Mouse (Mus musculus) kidney, embryonic 14.5 days (tissue): ENCODE results near the gene Rassf4. TPM values are rescaled to one million over a fixed set of nuclear protein-coding genes. Genes with fewer than 3 reads are reported as not detected.
A peak's percentile ranks its signal among the peaks of the same experiment; 100 is the strongest.

Experiments
- ATAC-seq: fragments of 200-750 bp; cut with Nextera tagmentation; 2 replicates; pipeline ENCODE4 v1.8.0; 2017; ENCODE audit warnings: moderate number of reproducible peaks, mild to moderate bottlenecking, moderate TSS enrichment, moderate library complexity; ENCODE audit not compliant: low FRiP score, low TSS enrichment
- H3K27ac ChIP-seq: fragments of 300-500 bp; sonication (generic); 2 replicates; pipeline ENCODE4 v1.5.1; 2014; ENCODE audit warnings: low read depth, mild to moderate bottlenecking, low read length, moderate library complexity, mixed read lengths
- H3K27me3 ChIP-seq: fragments of 300-500 bp; sonication (generic); 2 replicates; pipeline ENCODE4 v1.6.1; 2014; ENCODE audit warnings: mild to moderate bottlenecking, low read length; ENCODE audit not compliant: control insufficient read depth, insufficient read depth
- H3K36me3 ChIP-seq: fragments of 300-500 bp; sonication (generic); 2 replicates; pipeline ENCODE4 v1.6.1; 2014; ENCODE audit warnings: low read length, mixed read lengths; ENCODE audit not compliant: control insufficient read depth, insufficient read depth
- H3K4me1 ChIP-seq: fragments of 300-500 bp; sonication (generic); 2 replicates; pipeline ENCODE4 v1.6.1; 2014; ENCODE audit warnings: low read length, mixed read lengths; ENCODE audit not compliant: control insufficient read depth, insufficient read depth
- H3K4me2 ChIP-seq: fragments of 300-500 bp; sonication (generic); replicated peaks from 2 replicates; pipeline ENCODE4 v1.6.1; 2014; ENCODE audit warnings: low read depth, mild to moderate bottlenecking, low read length
- H3K4me3 ChIP-seq: fragments of 300-500 bp; sonication (generic); 2 replicates; pipeline ENCODE4 v1.5.1; 2014; ENCODE audit warnings: mild to moderate bottlenecking, low read length
- H3K9ac ChIP-seq: fragments of 300-500 bp; sonication (generic); 2 replicates; pipeline ENCODE4 v1.6.1; 2014; ENCODE audit warnings: low read depth, mild to moderate bottlenecking, low read length, moderate library complexity
- H3K9me3 ChIP-seq: fragments of 300-500 bp; sonication (generic); 2 replicates; pipeline ENCODE4 v1.6.1; 2016; ENCODE audit warnings: low read length; ENCODE audit not compliant: control insufficient read depth
- WGBS: fragments of 180-500 bp; shearing (Covaris S2); extraction: QIAGEN DNeasy Blood & Tissue Kit; methylation state at CpG from one replicate; pipeline ENCODE4 v1.1.7; 2014; 5-methylcytosine and 5-hydroxymethylcytosine counted together
- polyA plus RNA-seq: library from polyadenylated mRNA; unstranded; fragments of >200 nt; fragmentation: Nextera tagmentation; extraction: Ambion mirVana; gene quantifications from 2 replicates; pipeline ENCODE4 v1.2.1, GENCODE M21; 2014

Rassf4 gene
- polyA plus RNA-seq, 1 experiment from 2014 or later = 5.4 TPM

DNA sequence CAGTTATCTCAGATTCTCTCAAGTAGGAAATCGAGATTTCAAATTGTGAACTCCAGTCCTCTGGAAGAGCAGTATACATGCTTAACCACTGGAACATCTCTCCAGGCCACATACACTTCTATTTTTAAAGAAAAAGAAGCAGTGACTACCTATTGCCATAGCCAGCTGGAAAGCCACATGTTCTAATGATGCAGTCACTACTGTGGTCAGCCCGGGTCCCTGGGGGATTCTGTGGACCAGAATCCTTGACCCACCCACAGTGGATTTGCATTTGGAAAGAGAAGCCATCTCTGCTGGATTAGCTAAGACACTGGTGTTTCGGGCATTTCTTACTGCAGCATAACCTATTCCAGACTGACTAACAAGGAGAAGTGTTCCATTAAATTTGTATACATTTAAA lies 6.4 kb downstream of the Rassf4 start:
- no peaks in the 10 kb centered on the region for H3K27me3 ChIP-seq
- H3K27ac ChIP-seq = no peak overlapping the region
- no peak overlapping the region for H3K4me3 ChIP-seq
- no peak overlapping the region for H3K4me2 ChIP-seq
- no peaks in the 10 kb centered on the region for H3K36me3 ChIP-seq
- WGBS = 80% methylated on average over 3 of the region's 3 CpGs
- no peak for ATAC-seq
- no peak overlapping the region for H3K9ac ChIP-seq
- peaks cover 6% of the 10 kb centered on the region; the same call in 1 of the 2 replicates for H3K4me1 ChIP-seq
- H3K9me3 ChIP-seq = no peaks in the 10 kb centered on the region

DNA sequence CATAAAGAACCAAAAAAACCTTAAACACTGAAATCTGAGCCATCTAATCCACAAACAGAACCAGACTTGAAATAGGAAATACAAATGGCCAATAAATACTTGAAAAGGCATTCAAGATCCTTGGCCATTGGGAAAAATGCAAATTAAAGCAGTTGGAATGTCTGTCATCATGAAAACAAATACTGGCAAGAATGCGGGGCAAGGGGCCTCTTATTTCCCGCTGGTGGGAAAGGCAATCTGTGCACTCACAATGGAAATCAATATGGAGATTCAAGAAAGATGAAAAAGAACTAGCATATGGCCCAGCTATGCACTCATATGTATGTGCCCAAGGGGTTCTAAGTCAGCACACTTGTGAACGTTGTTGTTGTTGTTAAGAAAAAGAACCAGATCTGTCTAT lies 6.9 kb downstream of the Rassf4 start:
- no peak overlapping the region for H3K27ac ChIP-seq
- H3K4me3 ChIP-seq = no peak overlapping the region
- no peak overlapping the region for H3K9ac ChIP-seq
- peaks cover 6% of the 10 kb centered on the region; the same call in 1 of the 2 replicates for H3K4me1 ChIP-seq
- H3K4me2 ChIP-seq = no peak overlapping the region
- no peaks in the 10 kb centered on the region for H3K36me3 ChIP-seq
- H3K9me3 ChIP-seq = no peaks in the 10 kb centered on the region
- no peak for ATAC-seq
- H3K27me3 ChIP-seq = no peaks in the 10 kb centered on the region
- 73% methylated on average over 3 of the region's 3 CpGs for WGBS

DNA sequence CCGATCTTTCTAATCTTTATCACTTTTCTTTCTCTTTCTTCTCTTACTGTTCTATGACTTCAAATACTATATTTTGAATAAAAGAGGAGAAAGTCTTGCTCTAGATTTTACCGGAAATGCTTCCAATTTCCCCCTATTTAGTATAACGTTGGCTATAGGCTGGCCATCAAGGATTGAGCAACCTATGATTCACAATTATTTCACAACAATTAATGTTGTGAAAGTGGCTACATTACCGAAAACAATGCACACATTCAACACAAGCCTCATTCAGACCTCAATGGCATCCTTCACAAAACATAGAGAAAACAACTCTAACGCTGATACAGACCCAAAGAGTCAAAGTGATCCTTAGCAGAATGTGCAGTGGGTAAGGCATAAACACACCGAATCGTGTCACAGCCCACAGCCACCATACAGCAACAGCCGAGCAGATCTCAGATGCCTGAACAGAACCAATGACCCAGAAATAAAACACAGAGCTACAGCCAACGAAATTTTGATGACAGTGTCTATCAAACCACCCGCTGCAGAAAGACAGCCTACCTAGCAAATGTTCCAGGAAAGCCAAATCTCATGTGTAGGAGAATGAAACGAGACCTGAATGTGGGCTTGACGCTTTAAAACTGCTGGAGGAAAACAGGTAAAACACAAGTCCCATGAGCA lies 7.5 kb downstream of the Rassf4 start:
- Histone ChIP-seq H3K4me2 (no peak overlapping the region), H3K4me3 (no peak overlapping the region), H3K4me1 (peaks cover 4% of the 10 kb centered on the region; the same call in 1 of the 2 replicates), H3K36me3 (no peaks in the 10 kb centered on the region), H3K9ac (no peak overlapping the region), H3K9me3 (no peaks in the 10 kb centered on the region), H3K27ac (no peak overlapping the region), H3K27me3 (no peaks in the 10 kb centered on the region)
- WGBS = 81% methylated on average over 12 of the region's 12 CpGs
- ATAC-seq = no peak

DNA sequence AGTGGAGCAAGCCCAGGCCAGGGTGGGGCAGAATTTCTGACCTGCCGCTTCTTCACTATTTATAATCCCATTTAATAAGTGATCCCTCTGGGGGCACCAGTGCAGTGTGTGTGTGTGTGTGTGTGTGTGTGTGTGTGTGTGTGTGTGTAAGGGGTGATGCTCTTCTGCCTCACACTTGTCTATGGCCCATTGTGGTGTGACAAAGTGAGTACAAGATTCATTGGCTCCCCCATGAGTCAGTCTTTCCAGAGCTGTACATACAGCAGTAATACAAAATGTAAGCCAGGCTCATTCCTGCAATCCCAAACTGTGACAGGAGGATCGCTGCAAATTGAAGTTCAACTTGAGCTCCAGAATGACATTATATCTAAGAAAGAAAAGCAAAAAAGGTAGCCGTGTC lies 8.9 kb downstream of the Rassf4 start:
- H3K4me3 ChIP-seq = no peak overlapping the region
- no peak for ATAC-seq
- WGBS = 73% methylated on average over 3 of the region's 3 CpGs
- no peaks in the 10 kb centered on the region for H3K36me3 ChIP-seq
- no peak overlapping the region for H3K9ac ChIP-seq
- no peak overlapping the region for H3K27ac ChIP-seq
- no peaks in the 10 kb centered on the region for H3K9me3 ChIP-seq
- no peak overlapping the region for H3K4me2 ChIP-seq
- H3K4me1 ChIP-seq = no peaks in the 10 kb centered on the region
- no peaks in the 10 kb centered on the region for H3K27me3 ChIP-seq

DNA sequence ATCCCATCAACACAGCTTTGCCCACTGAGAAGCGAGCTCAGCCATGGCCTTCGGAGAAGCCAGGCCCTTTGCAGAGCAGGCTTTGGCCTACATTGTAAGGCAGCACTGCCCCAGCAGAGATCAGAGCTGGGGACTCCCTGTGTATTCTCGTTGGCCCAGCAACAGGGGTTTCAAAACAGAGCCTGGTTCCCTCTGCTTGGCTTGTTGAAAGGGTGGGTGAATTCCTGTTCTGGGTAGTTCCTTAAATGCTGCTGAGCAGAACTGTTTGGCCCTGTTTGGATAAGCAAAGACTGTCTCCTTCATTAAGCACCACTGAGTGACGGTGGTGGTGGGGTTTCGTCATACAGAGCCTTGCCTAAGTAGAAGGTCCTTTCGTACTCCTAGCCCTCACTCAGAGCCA lies 9.7 kb downstream of the Rassf4 start:
- Histone ChIP-seq H3K4me2 (no peak overlapping the region), H3K36me3 (no peaks in the 10 kb centered on the region), H3K9me3 (no peaks in the 10 kb centered on the region), H3K4me1 (no peaks in the 10 kb centered on the region), H3K27me3 (no peaks in the 10 kb centered on the region), H3K9ac (no peak overlapping the region), H3K4me3 (no peak overlapping the region), H3K27ac (no peak overlapping the region)
- no peak for ATAC-seq
- WGBS = 86% methylated on average over 6 of the region's 6 CpGs

DNA sequence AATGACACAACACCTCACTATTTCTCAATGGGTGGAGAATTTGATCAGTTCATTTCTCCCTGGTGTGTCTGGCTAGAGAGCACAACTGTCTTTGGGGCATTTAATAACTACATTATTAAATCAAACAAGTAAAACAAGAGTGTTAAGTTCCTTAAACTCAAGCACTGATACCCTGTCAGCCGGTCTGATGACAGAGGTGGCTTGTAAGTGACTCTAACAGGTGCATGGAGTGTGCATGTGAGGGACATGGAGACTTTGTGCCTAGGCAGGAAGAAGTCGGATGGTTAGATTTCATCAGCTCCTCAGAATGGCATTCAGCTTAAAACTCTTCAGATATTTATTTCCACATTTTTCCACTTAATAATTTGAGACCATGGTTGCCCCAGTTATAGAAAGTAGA lies 10.4 kb downstream of the Rassf4 start:
- ATAC-seq = no peak
- WGBS = 86% methylated on average over 2 of the region's 2 CpGs
- no peaks in the 10 kb centered on the region for H3K27me3 ChIP-seq
- H3K4me2 ChIP-seq = no peak overlapping the region
- no peaks in the 10 kb centered on the region for H3K36me3 ChIP-seq
- no peak overlapping the region for H3K27ac ChIP-seq
- no peak overlapping the region for H3K9ac ChIP-seq
- no peaks in the 10 kb centered on the region for H3K4me1 ChIP-seq
- no peak overlapping the region for H3K4me3 ChIP-seq
- H3K9me3 ChIP-seq = no peaks in the 10 kb centered on the region

DNA sequence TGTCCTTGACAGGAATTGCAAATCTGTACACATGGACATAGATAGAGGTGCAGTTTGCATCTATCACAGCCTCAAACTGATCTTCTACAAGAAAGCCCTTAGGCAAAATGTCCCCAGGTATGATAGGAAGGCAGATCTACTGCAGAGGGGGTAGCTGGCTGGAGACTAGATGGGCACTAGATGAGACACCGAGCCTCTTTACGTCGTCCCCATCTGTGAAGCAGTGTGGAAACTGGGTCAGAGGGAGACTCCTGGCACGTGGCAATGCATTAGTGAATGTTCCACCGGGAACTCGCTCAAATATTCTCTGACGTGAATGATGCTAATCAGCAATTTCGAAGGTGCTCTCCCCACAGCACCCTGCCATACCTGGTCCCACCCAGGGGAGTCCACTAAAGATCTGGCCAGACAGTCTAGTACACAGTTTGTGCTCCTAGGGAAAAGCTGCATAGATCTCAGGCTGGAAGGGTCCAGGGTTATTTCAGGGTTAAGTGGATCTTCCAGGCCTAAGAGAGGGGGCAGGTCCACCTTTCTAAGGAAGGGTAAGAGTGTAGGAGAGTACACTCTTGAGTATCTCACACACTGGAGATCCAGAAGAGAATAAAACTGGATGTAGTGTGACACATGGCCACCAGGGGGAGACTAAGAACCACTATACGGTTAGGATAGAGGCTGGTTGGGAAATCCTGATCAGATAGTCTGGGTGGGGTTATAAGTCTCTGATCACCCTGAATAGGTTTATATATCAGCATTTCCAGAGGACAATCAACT lies 19.9 kb downstream of the Rassf4 start:
- ATAC-seq = peak; percentile 25
- Histone ChIP-seq H3K4me3 (no peak overlapping the region), H3K27ac (no peak overlapping the region), H3K9ac (no peak overlapping the region), H3K4me2 (no peak overlapping the region), H3K27me3 (no peaks in the 10 kb centered on the region), H3K4me1 (0 out of 2 replicates have a peak, but pooled peaks cover 6% of the 10 kb centered on the region), H3K9me3 (no peaks in the 10 kb centered on the region), H3K36me3 (no peaks in the 10 kb centered on the region)
- 64% methylated on average over 9 of the region's 9 CpGs for WGBS

DNA sequence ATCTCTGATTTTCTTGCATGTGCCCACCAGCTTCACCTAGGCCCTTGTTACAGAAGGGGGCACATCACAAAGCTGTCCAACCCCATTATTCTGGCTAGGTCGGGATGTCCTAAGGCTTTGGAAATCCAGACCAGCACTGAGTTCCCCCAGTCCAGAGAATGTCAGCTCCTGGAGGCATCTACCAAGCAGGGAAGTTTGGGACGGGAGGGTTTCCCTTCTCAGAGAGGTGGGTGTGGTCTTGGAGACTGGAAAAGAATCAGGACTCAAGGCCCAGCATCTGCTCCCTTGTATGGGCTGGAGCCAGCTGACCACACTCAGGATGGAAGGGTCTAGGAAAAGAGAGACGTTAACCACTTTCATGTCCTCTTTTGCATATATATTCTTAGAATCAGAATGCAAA lies 20.6 kb downstream of the Rassf4 start:
- no peak overlapping the region for H3K9ac ChIP-seq
- 0 out of 2 replicates have a peak, but pooled peaks cover 6% of the 10 kb centered on the region for H3K4me1 ChIP-seq
- no peaks in the 10 kb centered on the region for H3K36me3 ChIP-seq
- H3K4me3 ChIP-seq = no peak overlapping the region
- ATAC-seq = no peak
- H3K4me2 ChIP-seq = no peak overlapping the region
- H3K27ac ChIP-seq = no peak overlapping the region
- H3K9me3 ChIP-seq = no peaks in the 10 kb centered on the region
- 82% methylated on average over 3 of the region's 3 CpGs for WGBS
- H3K27me3 ChIP-seq = no peaks in the 10 kb centered on the region

DNA sequence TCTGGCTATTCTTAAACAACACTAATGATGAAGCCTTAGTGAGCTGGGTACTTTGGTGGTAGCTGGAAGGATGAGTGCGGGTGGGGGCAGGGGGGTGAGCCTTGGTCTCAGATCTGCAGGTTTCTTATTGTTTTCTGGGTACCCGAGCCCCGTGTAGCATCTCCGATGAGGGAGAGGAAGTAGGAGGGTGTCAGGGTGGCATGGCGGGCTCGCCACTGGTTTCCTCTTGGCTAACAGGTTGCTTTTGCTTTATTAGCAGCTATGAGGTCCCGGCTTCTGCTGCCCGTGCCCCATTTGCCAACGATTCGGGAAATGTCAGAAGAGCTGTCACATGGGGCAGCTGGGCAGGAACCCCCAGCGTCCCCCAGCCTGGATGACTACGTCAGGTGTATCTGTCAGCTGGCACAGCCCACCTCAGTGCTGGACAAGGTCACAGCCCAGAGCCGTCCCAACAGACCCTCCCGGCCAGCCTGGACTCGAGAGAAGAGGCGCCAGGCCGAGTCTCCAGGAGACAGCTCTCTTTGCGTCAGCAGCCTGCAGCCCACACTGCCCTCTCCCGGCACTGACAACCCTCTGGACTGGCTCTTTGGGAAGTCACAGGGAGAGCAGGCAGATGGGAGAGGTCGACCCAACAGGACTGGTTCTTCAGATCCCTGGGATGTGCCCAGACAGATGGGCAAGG lies 22.2 kb downstream of the Rassf4 start:
- H3K9ac ChIP-seq = no peak overlapping the region
- 0 out of 2 replicates have a peak, but pooled peaks cover 6% of the 10 kb centered on the region for H3K4me1 ChIP-seq
- H3K27me3 ChIP-seq = no peaks in the 10 kb centered on the region
- H3K36me3 ChIP-seq = no peaks in the 10 kb centered on the region
- H3K9me3 ChIP-seq = no peaks in the 10 kb centered on the region
- H3K27ac ChIP-seq = no peak overlapping the region
- WGBS = 69% methylated on average over 20 of the region's 20 CpGs
- peak overlapping the region; percentile 12; the same call in 1 of the 2 replicates for H3K4me2 ChIP-seq
- no peak for ATAC-seq
- no peak overlapping the region for H3K4me3 ChIP-seq
